ENCODE assay signal across 11 mouse cellular contexts in genomic region chr14:105124513-105124912, GRCm38 (mm10).
"Had no signal": no experiment of that assay in that cellular context is flagged by ENCODE, and none has a peak within 500 bp of the region (broad histone marks: within the 10 kb centered on the region; RNA-seq: fewer than 3 reads in every experiment).

No protein-coding gene starts in this region.

- H3K9me3 ChIP-seq: hindbrain, embryonic 15.5 days; limb, embryonic 15.5 days; midbrain, embryonic 10.5 days; midbrain, embryonic 15.5 days; neural tube, embryonic 12.5 days had no signal

- H3K27me3 ChIP-seq: hindbrain, embryonic 15.5 days; limb, embryonic 15.5 days; midbrain, embryonic 15.5 days; neural tube, embryonic 12.5 days had no signal

- H3K4me3 ChIP-seq: hindbrain, embryonic 15.5 days; limb, embryonic 15.5 days; midbrain, embryonic 10.5 days; midbrain, embryonic 15.5 days; neural tube, embryonic 12.5 days had no signal

- H3K27ac ChIP-seq: hindbrain, embryonic 15.5 days; limb, embryonic 15.5 days; midbrain, embryonic 10.5 days; midbrain, embryonic 15.5 days; neural tube, embryonic 12.5 days had no signal

- H3K9ac ChIP-seq: hindbrain, embryonic 15.5 days; limb, embryonic 15.5 days; midbrain, embryonic 15.5 days; neural tube, embryonic 12.5 days had no signal

- ATAC-seq: intestine, embryonic 16.5 days; lung, postnatal 0 days; midbrain, embryonic 15.5 days had no signal

- H3K4me1 ChIP-seq: hindbrain, embryonic 15.5 days; limb, embryonic 15.5 days; midbrain, embryonic 10.5 days; midbrain, embryonic 15.5 days; neural tube, embryonic 12.5 days had no signal

- H3K4me2 ChIP-seq: hindbrain, embryonic 15.5 days; limb, embryonic 15.5 days; midbrain, embryonic 15.5 days; neural tube, embryonic 12.5 days had no signal

- DNase-seq: lung, adult 2 months; lung, postnatal 4 days; thymus, adult 18-20 months; thymus, postnatal 14 days had no signal
